Mouse (Mus musculus) liver, adult 2 months (tissue): ENCODE data around the gene Fam155a.

Experiments used
- CTCF ChIP-seq: fragments of 200-500 bp; IDR thresholded peaks from 2 replicates; pipeline ENCODE4 v1.5.1; 2011; ENCODE audit warnings: low read depth, low read length, control low read depth
- POLR2A ChIP-seq: fragments of 200-500 bp; IDR thresholded peaks from 2 replicates; pipeline ENCODE4 v1.6.1; 2011; ENCODE audit warnings: low read length, control low read depth; ENCODE audit not compliant: insufficient read depth; ENCODE audit errors: extremely low read depth

GRCm38 (mm10) chr8:9238974-9239373 is 532.0 kb downstream of the Fam155a start:
- TF ChIP-seq CTCF (no peak), POLR2A (no peak)
